Mouse (Mus musculus) frontal cortex, postnatal 36 days (tissue): ENCODE measurements at regions not wholly inside any gene's neighbourhood (a gene's known extent, or its start where the extent isn't known, plus 50 kb on each side); places are given as distances from the start of the nearest gene placed in this dataset.
A peak's percentile ranks its signal among the peaks of the same experiment; 100 is the strongest.

Experiments
- DNase-seq, 2 experiments: peaks; one replicate each; pipeline ENCODE4 v3.0.0; 2022; ENCODE audit warnings: low spot score in 2 of 2

- DNase-seq: peak; percentile 83 to 85
These were observed 227.1 kb downstream of the Mef2c start for GRCm38 (mm10) chr13:83730713-83731480.

GRCm38 (mm10) chr13:83731481-83732006, 227.7 kb downstream of the Mef2c start:
- no peak for DNase-seq

- peak; percentile 70 for DNase-seq
These were observed 228.7 kb downstream of the Mef2c start for GRCm38 (mm10) chr13:83732283-83733121.

GRCm38 (mm10) chr13:83733231-83733990, 229.6 kb downstream of the Mef2c start:
- peak in 1 of 2 experiments; percentile 43 for DNase-seq

GRCm38 (mm10) chr13:83733991-83734610, 230.3 kb downstream of the Mef2c start:
- no peak for DNase-seq

- no peak for DNase-seq
These were observed 230.8 kb downstream of the Mef2c start for GRCm38 (mm10) chr13:83734656-83735055.

GRCm38 (mm10) chr13:83735101-83735500, 231.3 kb downstream of the Mef2c start:
- DNase-seq: no peak

GRCm38 (mm10) chr13:83735631-83736475, 232.0 kb downstream of the Mef2c start:
- no peak for DNase-seq

- DNase-seq: peak in 1 of 2 experiments; percentile 48
These were observed 233.4 kb downstream of the Mef2c start for GRCm38 (mm10) chr13:83737031-83737825.

GRCm38 (mm10) chr13:83737826-83738527, 234.1 kb downstream of the Mef2c start:
- no peak for DNase-seq

GRCm38 (mm10) chr13:83738528-83738981, 234.7 kb downstream of the Mef2c start:
- DNase-seq: peak in 1 of 2 experiments; percentile 55

- no peak for DNase-seq
These were observed 235.3 kb downstream of the Mef2c start for GRCm38 (mm10) chr13:83739131-83739530.

- DNase-seq: peak; percentile 85 to 93
These were observed 235.8 kb downstream of the Mef2c start for GRCm38 (mm10) chr13:83739541-83740061.

GRCm38 (mm10) chr13:83740101-83740500, 236.3 kb downstream of the Mef2c start:
- DNase-seq: no peak

GRCm38 (mm10) chr13:83740771-83741170, 236.9 kb downstream of the Mef2c start:
- no peak for DNase-seq

GRCm38 (mm10) chr13:83741591-83742021, 237.8 kb downstream of the Mef2c start:
- DNase-seq: peak in 1 of 2 experiments; percentile 67

- DNase-seq: no peak
These were observed 238.3 kb downstream of the Mef2c start for GRCm38 (mm10) chr13:83742102-83742501.

- DNase-seq: no peak
These were observed 238.7 kb downstream of the Mef2c start for GRCm38 (mm10) chr13:83742546-83742945.
